Mouse (Mus musculus): ENCODE results near the gene Plekhg1. TPM values are rescaled to one million over a fixed set of nuclear protein-coding genes. Genes with fewer than 3 reads are reported as not detected.
A peak's percentile ranks its signal among the peaks of the same experiment; 100 is the strongest.

Gene Plekhg1
- total RNA-seq, 4 experiments from 2014 or later = 4.0 to 8.7 (median 6.7) TPM

- no peak for DNase-seq
Observed at GRCm38 (mm10) chr10:3958591-3958990, 218.4 kb downstream of the Plekhg1 start.

- DNase-seq = no peak
Observed at GRCm38 (mm10) chr10:3969026-3969425, 228.9 kb downstream of the Plekhg1 start.

GRCm38 (mm10) chr10:3972237-3972636 is 232.1 kb downstream of the Plekhg1 start:
- DNase-seq = no peak

GRCm38 (mm10) chr10:3972981-3973588 is 232.9 kb downstream of the Plekhg1 start, which contains the start of gene Mthfd1l:
Gene Mthfd1l (plus strand): TSS chr10:3973118.
- peak; percentile 81 for DNase-seq

- peak; percentile 84 for DNase-seq
Observed at GRCm38 (mm10) chr10:3973589-3974070, 233.5 kb downstream of the Plekhg1 start.

GRCm38 (mm10) chr10:3974380-3974779 is 234.2 kb downstream of the Plekhg1 start:
- no peak for DNase-seq

- no peak for DNase-seq
Observed at GRCm38 (mm10) chr10:3975898-3976622, 235.9 kb downstream of the Plekhg1 start.

- no peak for DNase-seq
Observed at GRCm38 (mm10) chr10:3976623-3977010, 236.5 kb downstream of the Plekhg1 start.

- no peak for DNase-seq
Observed at GRCm38 (mm10) chr10:3978326-3978725, 238.2 kb downstream of the Plekhg1 start.

GRCm38 (mm10) chr10:3978792-3979488 is 238.8 kb downstream of the Plekhg1 start:
- DNase-seq = no peak

- DNase-seq = no peak
Observed at GRCm38 (mm10) chr10:3980231-3980630, 240.1 kb downstream of the Plekhg1 start.

GRCm38 (mm10) chr10:3990295-3990883 is 250.2 kb downstream of the Plekhg1 start:
- DNase-seq = no peak

GRCm38 (mm10) chr10:3993365-3994102 is 253.4 kb downstream of the Plekhg1 start:
- DNase-seq = no peak

- DNase-seq = no peak
Observed at GRCm38 (mm10) chr10:3995277-3995676, 255.1 kb downstream of the Plekhg1 start.

GRCm38 (mm10) chr10:3996170-3996876 is 256.2 kb downstream of the Plekhg1 start:
- peak; percentile 34 for DNase-seq

- no peak for DNase-seq
Observed at GRCm38 (mm10) chr10:3997851-3998426, 257.8 kb downstream of the Plekhg1 start.

GRCm38 (mm10) chr10:4002711-4003110 is 262.5 kb downstream of the Plekhg1 start:
- no peak for DNase-seq

- no peak for DNase-seq
Observed at GRCm38 (mm10) chr10:4005191-4005590, 265.0 kb downstream of the Plekhg1 start.

- DNase-seq = no peak
Observed at GRCm38 (mm10) chr10:4006296-4007015, 266.3 kb downstream of the Plekhg1 start.
